Mouse (Mus musculus) small intestine, adult 2 months (tissue): ENCODE measurements at regions not wholly inside any gene's neighbourhood (a gene's known extent, or its start where the extent isn't known, plus 50 kb on each side); places are given as distances from the start of the nearest gene placed in this dataset.

Experiments
- H3K27ac ChIP-seq: fragments of 200-500 bp; 2 replicates; pipeline ENCODE4 v1.5.1; 2012; ENCODE audit warnings: low read depth, low read length, control low read depth, inconsistent platforms; ENCODE audit not compliant: insufficient read depth
- H3K27me3 ChIP-seq: fragments of 200-500 bp; 2 replicates; pipeline ENCODE4 v1.6.1; 2012; ENCODE audit warnings: mild to moderate bottlenecking, moderate library complexity, low read length, inconsistent platforms; ENCODE audit not compliant: control insufficient read depth, insufficient read depth
- H3K36me3 ChIP-seq: fragments of 200-500 bp; 2 replicates; pipeline ENCODE4 v1.6.1; 2012; ENCODE audit warnings: mild to moderate bottlenecking, low read length, control low read depth, inconsistent platforms; ENCODE audit not compliant: control insufficient read depth, insufficient read depth
- H3K4me1 ChIP-seq: fragments of 200-500 bp; 2 replicates; pipeline ENCODE4 v1.6.1; 2012; ENCODE audit warnings: low read length, inconsistent platforms, mixed read lengths; ENCODE audit not compliant: control insufficient read depth, insufficient read depth, insufficient read length
- H3K4me3 ChIP-seq: fragments of 200-500 bp; 2 replicates; pipeline ENCODE4 v1.5.1; 2012; ENCODE audit warnings: low read depth, mild to moderate bottlenecking, control low read depth, inconsistent platforms, low read length, moderate library complexity
- CTCF ChIP-seq: fragments of 200-500 bp; IDR thresholded peaks from 2 replicates; pipeline ENCODE4 v1.5.1; 2012; ENCODE audit warnings: low read depth, mild to moderate bottlenecking, control low read depth, inconsistent platforms, low read length, moderate library complexity, mixed read lengths; ENCODE audit not compliant: insufficient replicate concordance, insufficient read length; ENCODE audit errors: extremely low read depth
- POLR2A ChIP-seq: fragments of 200-500 bp; IDR thresholded peaks from 2 replicates; pipeline ENCODE4 v1.6.1; 2012; ENCODE audit warnings: low read depth, mild to moderate bottlenecking, control low read depth, inconsistent platforms, low read length, moderate library complexity
- WGBS: fragments of 180-500 bp; shearing (Covaris S2); methylation state at CpG from one replicate; pipeline ENCODE4 v1.1.7; 2018; 5-methylcytosine and 5-hydroxymethylcytosine counted together

- no peaks in the 10 kb centered on the region for H3K27me3 ChIP-seq
- WGBS, result 25% methylated on average over 10 of the region's 10 CpGs
- TF ChIP-seq POLR2A, result no peak
- TF ChIP-seq CTCF, result no peak
- H3K36me3 ChIP-seq, result no peaks in the 10 kb centered on the region
- H3K27ac ChIP-seq, result no peak overlapping the region
- H3K4me1 ChIP-seq, result peaks cover 6% of the 10 kb centered on the region; the same call in 1 of the 2 replicates
- no peak overlapping the region for H3K4me3 ChIP-seq
Measured at GRCm38 (mm10) chr16:93042491-93042890, 216.5 kb upstream of the Runx1 start.

GRCm38 (mm10) chr16:93041887-93042286 lies 215.9 kb upstream of the Runx1 start:
- WGBS, result 65% methylated on average over 3 of the region's 3 CpGs
- H3K27ac ChIP-seq, result no peak overlapping the region
- no peaks in the 10 kb centered on the region for H3K36me3 ChIP-seq
- no peak overlapping the region for H3K4me3 ChIP-seq
- H3K27me3 ChIP-seq, result no peaks in the 10 kb centered on the region
- TF ChIP-seq POLR2A, result no peak
- no peak for TF ChIP-seq CTCF
- peaks cover 6% of the 10 kb centered on the region; the same call in 1 of the 2 replicates for H3K4me1 ChIP-seq

- TF ChIP-seq CTCF (no peak), POLR2A (no peak)
- H3K27ac ChIP-seq, result no peak overlapping the region
- no peak overlapping the region for H3K4me3 ChIP-seq
- no peaks in the 10 kb centered on the region for H3K36me3 ChIP-seq
- H3K4me1 ChIP-seq, result peaks cover 6% of the 10 kb centered on the region; the same call in 1 of the 2 replicates
- no peaks in the 10 kb centered on the region for H3K27me3 ChIP-seq
Measured at GRCm38 (mm10) chr16:93041399-93041798, 215.4 kb upstream of the Runx1 start.

- no peaks in the 10 kb centered on the region for H3K27me3 ChIP-seq
- no peak overlapping the region for H3K27ac ChIP-seq
- no peak for TF ChIP-seq POLR2A
- no peak for TF ChIP-seq CTCF
- no peak overlapping the region for H3K4me3 ChIP-seq
- no peaks in the 10 kb centered on the region for H3K36me3 ChIP-seq
- 86% methylated on average over 9 of the region's 9 CpGs for WGBS
- H3K4me1 ChIP-seq, result 0 out of 2 replicates have a peak, but pooled peaks cover 2% of the 10 kb centered on the region
Measured at GRCm38 (mm10) chr16:93035626-93036025, 209.7 kb upstream of the Runx1 start.

GRCm38 (mm10) chr16:93033943-93034342 lies 208.0 kb upstream of the Runx1 start:
- WGBS, result 82% methylated on average over 3 of the region's 3 CpGs

GRCm38 (mm10) chr16:93031624-93032023 lies 205.7 kb upstream of the Runx1 start:
- TF ChIP-seq CTCF, result no peak
- TF ChIP-seq POLR2A, result no peak
- Histone ChIP-seq H3K27me3 (no peaks in the 10 kb centered on the region), H3K4me3 (no peak overlapping the region), H3K4me1 (peaks cover 3% of the 10 kb centered on the region; the same call in 1 of the 2 replicates), H3K36me3 (no peaks in the 10 kb centered on the region), H3K27ac (0 out of 2 replicates have a peak overlapping the region, but pooled peaks have one; percentile 15)
- WGBS, result 81% methylated on average over 5 of the region's 5 CpGs

More at GRCm38 (mm10) chr16:93033943-93034342, 208.0 kb upstream of the Runx1 start:
- Histone ChIP-seq H3K4me1 (peaks cover 3% of the 10 kb centered on the region; the same call in 1 of the 2 replicates), H3K27me3 (no peaks in the 10 kb centered on the region), H3K36me3 (no peaks in the 10 kb centered on the region), H3K4me3 (no peak overlapping the region), H3K27ac (no peak overlapping the region)
- TF ChIP-seq POLR2A (no peak), CTCF (no peak)

- no peak for TF ChIP-seq POLR2A
- no peak for TF ChIP-seq CTCF
- H3K4me3 ChIP-seq, result no peak overlapping the region
- H3K36me3 ChIP-seq, result no peaks in the 10 kb centered on the region
- no peak overlapping the region for H3K27ac ChIP-seq
- peaks cover 3% of the 10 kb centered on the region; the same call in 1 of the 2 replicates for H3K4me1 ChIP-seq
- WGBS, result 78% methylated on average over 7 of the region's 7 CpGs
- H3K27me3 ChIP-seq, result no peaks in the 10 kb centered on the region
Measured at GRCm38 (mm10) chr16:93028640-93029039, 202.7 kb upstream of the Runx1 start.
